Mouse (Mus musculus): ENCODE data around the gene Inf2. TPM values are rescaled to one million over a fixed set of nuclear protein-coding genes. Genes with fewer than 3 reads are reported as not detected.
A peak's percentile ranks its signal among the peaks of the same experiment; 100 is the strongest.

Gene Inf2
- polyA plus RNA-seq, 2 experiments, result 2.0 to 6.2 TPM

DNA sequence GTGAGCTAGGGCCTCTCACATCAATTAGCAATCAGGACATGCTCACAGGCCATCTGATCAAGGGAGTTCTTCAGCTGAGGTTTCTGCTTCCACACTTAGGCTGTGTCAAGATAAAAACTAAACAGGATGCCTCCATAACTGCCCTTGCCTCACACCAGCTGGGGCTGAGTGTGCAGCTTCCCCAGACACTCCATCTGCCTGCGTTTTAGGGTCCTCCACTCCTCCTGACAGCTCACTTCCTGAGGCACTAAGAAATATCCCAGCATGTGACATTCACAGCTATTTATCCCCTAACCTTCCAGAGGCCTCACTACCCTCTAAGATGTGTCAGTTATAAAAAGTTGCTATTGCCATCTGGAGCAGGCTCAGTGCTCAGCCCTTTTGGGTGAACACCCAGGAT is 42.9 kb downstream of the Inf2 start:
- Histone ChIP-seq H3K27ac (no peak overlapping the region), H3K9me3 (ENCODE audit: control insufficient read depth, low read length) (no peaks in the 10 kb centered on the region), H3K27me3 (ENCODE audit: control insufficient read depth, insufficient read depth, low read length) (no peaks in the 10 kb centered on the region), H3K9ac (replicated peaks) (no peak overlapping the region), H3K4me3 (ENCODE audit: insufficient read depth in 1 of 2, low read depth in 2 of 2, low read length in 2 of 2) (no peak overlapping the region), H3K36me3 (replicated peaks; ENCODE audit: control insufficient read depth, insufficient read depth, low read depth) (no peaks in the 10 kb centered on the region), H3K4me1 (replicated peaks; ENCODE audit: control insufficient read depth in 2 of 2, insufficient read depth in 2 of 2, low read length in 1 of 2) (peaks cover 5 to 25% of the 10 kb centered on the region in 2 experiments; a peak in 3 of 4 replicates), H3K4me2 (ENCODE audit: low read depth) (no peak overlapping the region)
- 17% methylated on average over 1 of the region's 1 CpGs for WGBS (ENCODE audit: insufficient replicate concordance)
- ATAC-seq (ENCODE audit: insufficient read depth) (no peak), DNase-seq (ENCODE audit: low read depth in 3 of 3, low spot score in 3 of 3) (no peak)
- TF ChIP-seq CTCF (IDR thresholded peaks at IDR 0.05; ENCODE audit: low read depth), result no peak
- TF ChIP-seq EP300 (IDR thresholded peaks at IDR 0.05; ENCODE audit: low read depth), result no peak

DNA sequence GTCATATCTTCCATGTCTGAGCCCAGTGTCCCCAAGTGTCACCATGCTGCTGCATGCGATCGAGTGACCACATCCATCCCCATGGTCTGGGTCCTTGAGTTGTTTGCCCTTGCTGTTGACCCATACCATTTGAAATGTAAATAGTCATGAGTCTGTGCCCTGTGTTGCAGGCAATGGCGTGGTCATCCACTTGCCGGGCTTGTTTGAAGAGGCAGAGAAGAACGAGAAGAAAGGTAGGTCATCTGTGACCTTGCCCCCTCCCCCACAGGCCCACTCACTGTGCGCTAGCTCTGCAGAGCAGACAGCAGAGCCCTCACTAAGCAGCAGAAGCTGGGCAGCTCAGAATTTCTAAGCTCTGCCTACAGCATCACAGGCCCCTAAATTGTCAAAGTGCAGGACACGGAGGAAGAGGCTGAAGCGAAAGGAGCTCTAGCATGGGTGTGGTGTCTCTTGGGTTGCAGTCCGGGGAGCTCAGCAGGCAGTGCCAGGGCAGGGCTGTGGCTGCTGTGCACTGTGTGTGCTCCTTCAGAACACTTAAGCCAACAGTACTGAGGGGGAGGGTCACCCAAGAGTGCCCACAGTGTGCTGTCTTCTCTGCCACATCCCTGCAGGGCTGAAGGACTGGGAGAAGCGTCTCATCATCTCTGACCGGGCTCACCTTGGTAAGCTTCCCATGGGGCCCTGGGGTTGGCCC is 43.6 kb downstream of the Inf2 start:
- Histone ChIP-seq H3K27me3 (ENCODE audit: control insufficient read depth, insufficient read depth, low read length) (no peaks in the 10 kb centered on the region), H3K4me2 (ENCODE audit: low read depth) (0 out of 2 replicates have a peak overlapping the region, but pooled peaks have one; percentile 3), H3K4me3 (ENCODE audit: insufficient read depth in 1 of 2, low read depth in 2 of 2, low read length in 2 of 2) (no peak overlapping the region), H3K4me1 (replicated peaks; ENCODE audit: control insufficient read depth in 2 of 2, insufficient read depth in 2 of 2, low read length in 1 of 2) (peaks cover 5 to 25% of the 10 kb centered on the region in 2 experiments; a peak in 3 of 4 replicates), H3K9me3 (ENCODE audit: control insufficient read depth, low read length) (no peaks in the 10 kb centered on the region), H3K36me3 (replicated peaks; ENCODE audit: control insufficient read depth, insufficient read depth, low read depth) (no peaks in the 10 kb centered on the region), H3K9ac (replicated peaks) (no peak overlapping the region), H3K27ac (no peak overlapping the region)
- WGBS (ENCODE audit: insufficient replicate concordance), result 61% methylated on average over 11 of the region's 11 CpGs
- no peak for TF ChIP-seq EP300 (IDR thresholded peaks at IDR 0.05; ENCODE audit: low read depth)
- no peak for TF ChIP-seq CTCF (IDR thresholded peaks at IDR 0.05; ENCODE audit: low read depth)
- ATAC-seq (ENCODE audit: insufficient read depth), result no peak
- DNase-seq (ENCODE audit: low read depth in 3 of 3, low spot score in 3 of 3), result no peak

DNA sequence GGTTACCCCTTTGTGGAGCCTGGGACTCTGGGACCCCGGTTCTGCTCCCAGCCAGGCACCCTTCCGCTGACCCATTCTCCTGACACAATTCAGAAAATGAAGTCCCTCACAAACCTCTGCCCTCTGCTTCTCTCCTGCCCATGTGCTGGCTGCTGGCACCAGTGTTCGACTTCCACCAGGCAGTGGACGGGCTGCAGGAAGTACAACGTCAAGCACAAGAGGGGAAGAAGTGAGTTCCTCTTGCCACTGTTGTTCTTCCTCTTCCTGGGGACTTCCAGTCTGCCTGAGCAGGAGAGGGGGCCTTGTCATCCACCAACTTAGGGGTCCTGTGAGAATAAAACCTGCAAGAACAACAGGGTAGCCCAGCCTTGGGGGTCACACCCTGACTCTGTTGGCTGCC is 44.3 kb downstream of the Inf2 start:
- Histone ChIP-seq H3K9ac (replicated peaks) (no peak overlapping the region), H3K27me3 (ENCODE audit: control insufficient read depth, insufficient read depth, low read length) (no peaks in the 10 kb centered on the region), H3K27ac (no peak overlapping the region), H3K4me3 (ENCODE audit: insufficient read depth in 1 of 2, low read depth in 2 of 2, low read length in 2 of 2) (no peak overlapping the region), H3K4me1 (replicated peaks; ENCODE audit: control insufficient read depth in 2 of 2, insufficient read depth in 2 of 2, low read length in 1 of 2) (peaks cover 5 to 25% of the 10 kb centered on the region in 2 experiments; a peak in 3 of 4 replicates), H3K9me3 (ENCODE audit: control insufficient read depth, low read length) (no peaks in the 10 kb centered on the region), H3K4me2 (ENCODE audit: low read depth) (0 out of 2 replicates have a peak overlapping the region, but pooled peaks have one; percentile 3), H3K36me3 (replicated peaks; ENCODE audit: control insufficient read depth, insufficient read depth, low read depth) (no peaks in the 10 kb centered on the region)
- 34% methylated on average over 5 of the region's 5 CpGs for WGBS (ENCODE audit: insufficient replicate concordance)
- TF ChIP-seq EP300 (IDR thresholded peaks at IDR 0.05; ENCODE audit: low read depth) (no peak), CTCF (IDR thresholded peaks at IDR 0.05; ENCODE audit: low read depth) (no peak)
- no peak for DNase-seq (ENCODE audit: low read depth in 3 of 3, low spot score in 3 of 3)
- ATAC-seq (ENCODE audit: insufficient read depth), result no peak

DNA sequence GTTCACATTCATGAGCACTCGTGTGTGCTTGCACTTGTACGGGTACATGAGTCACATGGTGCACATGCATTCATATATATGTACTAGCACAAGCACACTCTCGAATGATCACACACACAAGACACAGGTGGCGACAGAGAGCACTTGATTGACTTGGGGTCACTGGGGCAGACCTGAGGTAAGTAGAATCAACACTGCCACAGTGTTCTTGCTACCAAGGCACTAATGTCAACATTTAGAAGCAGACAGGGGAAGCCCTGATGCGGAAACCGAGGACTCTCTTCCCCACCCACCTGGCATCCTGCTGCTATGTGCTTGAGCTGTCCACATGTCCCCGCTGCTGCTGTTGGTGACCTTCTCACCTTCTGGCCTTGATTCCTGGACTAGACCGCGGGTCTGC is 45.1 kb downstream of the Inf2 start:
- Histone ChIP-seq H3K9me3 (ENCODE audit: control insufficient read depth, low read length) (no peaks in the 10 kb centered on the region), H3K4me2 (ENCODE audit: low read depth) (no peak overlapping the region), H3K9ac (replicated peaks) (no peak overlapping the region), H3K27ac (no peak overlapping the region), H3K36me3 (replicated peaks; ENCODE audit: control insufficient read depth, insufficient read depth, low read depth) (no peaks in the 10 kb centered on the region), H3K4me1 (replicated peaks; ENCODE audit: control insufficient read depth in 2 of 2, insufficient read depth in 2 of 2, low read length in 1 of 2) (peaks cover 5 to 25% of the 10 kb centered on the region in 2 experiments; a peak in 3 of 4 replicates), H3K4me3 (ENCODE audit: insufficient read depth in 1 of 2, low read depth in 2 of 2, low read length in 2 of 2) (no peak overlapping the region), H3K27me3 (ENCODE audit: control insufficient read depth, insufficient read depth, low read length) (no peaks in the 10 kb centered on the region)
- DNase-seq (ENCODE audit: low read depth in 3 of 3, low spot score in 3 of 3), result no peak
- no peak for ATAC-seq (ENCODE audit: insufficient read depth)
- 49% methylated on average over 9 of the region's 9 CpGs for WGBS (ENCODE audit: insufficient replicate concordance)
- TF ChIP-seq EP300 (IDR thresholded peaks at IDR 0.05; ENCODE audit: low read depth) (no peak), CTCF (IDR thresholded peaks at IDR 0.05; ENCODE audit: low read depth) (peak; percentile 43; the same call in 1 of the 2 replicates)

DNA sequence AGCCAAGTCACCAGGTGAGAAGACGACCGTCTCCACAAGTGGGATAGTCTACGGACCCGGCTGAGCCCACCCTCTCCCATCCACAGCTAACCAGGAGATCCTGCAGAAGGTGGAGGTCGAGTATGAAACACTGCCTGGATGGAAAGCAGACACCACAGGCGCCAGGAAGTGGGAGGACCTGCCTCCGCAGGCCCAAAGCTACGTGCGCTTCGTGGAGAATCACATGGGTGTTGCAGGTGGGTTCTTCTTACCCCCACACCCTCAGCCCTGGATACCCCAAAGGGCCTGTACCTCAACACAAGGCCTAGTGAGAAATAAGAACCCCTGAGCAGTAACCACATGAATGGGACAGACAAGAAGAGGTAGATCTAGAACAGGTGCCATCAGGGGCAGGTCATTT is 50.9 kb downstream of the Inf2 start:
- TF ChIP-seq EP300 (IDR thresholded peaks at IDR 0.05; ENCODE audit: low read depth) (no peak), CTCF (IDR thresholded peaks at IDR 0.05; ENCODE audit: low read depth) (no peak)
- H3K4me3 ChIP-seq (ENCODE audit: insufficient read depth in 1 of 2, low read depth in 2 of 2, low read length in 2 of 2), result no peak overlapping the region
- H3K9ac ChIP-seq (replicated peaks), result no peak overlapping the region
- H3K4me2 ChIP-seq (ENCODE audit: low read depth), result no peak overlapping the region
- ATAC-seq (ENCODE audit: insufficient read depth), result no peak
- no peak for DNase-seq (ENCODE audit: low read depth in 3 of 3, low spot score in 3 of 3)
- no peaks in the 10 kb centered on the region for H3K9me3 ChIP-seq (ENCODE audit: control insufficient read depth, low read length)
- H3K27me3 ChIP-seq (ENCODE audit: control insufficient read depth, insufficient read depth, low read length), result no peaks in the 10 kb centered on the region
- no peak overlapping the region for H3K27ac ChIP-seq
- peaks cover 4 to 5% of the 10 kb centered on the region in 2 experiments for H3K4me1 ChIP-seq (replicated peaks; ENCODE audit: control insufficient read depth in 2 of 2, insufficient read depth in 2 of 2, low read length in 1 of 2)
- H3K36me3 ChIP-seq (replicated peaks; ENCODE audit: control insufficient read depth, insufficient read depth, low read depth), result no peaks in the 10 kb centered on the region
- 74% methylated on average over 10 of the region's 10 CpGs for WGBS (ENCODE audit: insufficient replicate concordance)
